In the genomic region with DNA sequence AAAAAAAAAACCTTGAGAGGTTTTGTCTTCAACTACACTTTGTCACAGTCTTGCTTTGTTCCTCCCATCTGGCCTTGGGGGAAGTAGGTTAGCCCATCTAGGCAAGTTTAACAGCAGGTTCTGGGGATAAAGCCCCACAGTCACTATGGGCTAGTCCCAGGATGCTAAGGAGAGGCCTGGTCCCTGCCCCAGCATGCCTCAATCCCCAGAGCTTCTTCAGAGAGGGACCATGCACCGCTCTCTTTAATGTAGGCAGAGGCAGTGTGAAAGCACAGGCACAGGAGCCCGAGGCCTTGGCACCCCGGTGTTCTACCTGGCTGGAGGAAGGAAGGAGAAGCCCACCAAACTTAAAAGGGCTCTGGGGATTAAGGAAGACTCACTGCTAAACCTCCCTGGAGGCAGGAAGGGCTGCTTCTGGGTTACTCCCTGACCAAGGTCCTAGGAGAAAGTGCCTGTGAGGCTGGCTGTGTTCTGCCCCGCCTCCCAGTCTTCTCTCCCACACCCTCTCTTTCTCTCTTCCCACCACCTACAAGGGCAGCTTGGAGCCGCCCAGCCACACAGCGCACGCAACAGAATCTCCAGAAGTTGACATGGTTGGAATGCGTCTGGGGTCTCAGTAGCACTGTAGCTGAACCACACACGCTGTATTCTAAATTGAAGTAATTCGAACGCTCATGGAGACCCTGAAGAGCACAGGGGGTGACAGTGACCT, we compare ENCODE assay signal across 8 mouse cellular contexts.
DNase-seq lines count a peak whose midpoint lies in the region; ATAC-seq lines count a peak whose summit lies in the region.

No protein-coding gene starts in this region.

- H3K4me2 ChIP-seq in forebrain, embryonic 13.5 days, result peak overlapping the region; percentile 75
- H3K4me2 ChIP-seq in neural tube, embryonic 14.5 days (ENCODE audit: low read depth, low read length), result peak overlapping the region; percentile 75

- ATAC-seq in forebrain, embryonic 13.5 days, result peak; percentile 55
- ATAC-seq in neural tube, embryonic 14.5 days (ENCODE audit: low read depth), result peak; percentile 52; the same call in 1 of the 2 replicates

- H3K36me3 ChIP-seq in forebrain, embryonic 13.5 days (ENCODE audit: poor library complexity, severe bottlenecking), result no peaks in the 10 kb centered on the region
- H3K36me3 ChIP-seq in neural tube, embryonic 14.5 days (ENCODE audit: control insufficient read depth, insufficient read depth, low read length), result no peaks in the 10 kb centered on the region

- H3K4me3 ChIP-seq in forebrain, embryonic 13.5 days, result peak overlapping the region; percentile 40
- H3K4me3 ChIP-seq in neural tube, embryonic 14.5 days (ENCODE audit: low read depth, low read length), result peak overlapping the region; percentile 29

- 7% methylated on average over 11 of the region's 11 CpGs for WGBS in forebrain, embryonic 13.5 days
- 10% methylated on average over 11 of the region's 11 CpGs for WGBS in neural tube, embryonic 14.5 days

- peaks cover 22% of the 10 kb centered on the region for H3K27me3 ChIP-seq in forebrain, embryonic 13.5 days
- no peaks in the 10 kb centered on the region for H3K27me3 ChIP-seq in neural tube, embryonic 14.5 days (ENCODE audit: control insufficient read depth, insufficient read depth, low read length)

- no peak overlapping the region for H3K27ac ChIP-seq in forebrain, embryonic 13.5 days
- no peak overlapping the region for H3K27ac ChIP-seq in neural tube, embryonic 14.5 days (ENCODE audit: low read depth, low read length)

- H3K9ac ChIP-seq in forebrain, embryonic 13.5 days, result peak overlapping the region; percentile 21; the same call in 1 of the 2 replicates
- peak overlapping the region; percentile 41; the same call in 1 of the 2 replicates for H3K9ac ChIP-seq in neural tube, embryonic 14.5 days (replicated peaks; ENCODE audit: low read depth, low read length)

- H3K4me1 ChIP-seq in forebrain, embryonic 13.5 days, result peaks cover 22% of the 10 kb centered on the region
- peaks cover 12% of the 10 kb centered on the region; the same call in 1 of the 2 replicates for H3K4me1 ChIP-seq in neural tube, embryonic 14.5 days (ENCODE audit: control insufficient read depth, insufficient read depth, low read length)

- no peaks in the 10 kb centered on the region for H3K9me3 ChIP-seq in forebrain, embryonic 13.5 days (replicated peaks)
- no peaks in the 10 kb centered on the region for H3K9me3 ChIP-seq in neural tube, embryonic 14.5 days (ENCODE audit: control insufficient read depth, low read length)

- peak; percentile 10 to 21 for DNase-seq in cerebellum, adult 18-20 months
- no peak for DNase-seq in cerebellum, adult 11 months
- DNase-seq in adrenal gland, postnatal 10 days, result peak; percentile 32
- DNase-seq in kidney, adult 8-10 months, result peak; percentile 55 to 72
- peak; percentile 65 to 69 for DNase-seq in lung, adult 18-20 months
- no peak for DNase-seq in layer of hippocampus, adult 9-11 months

Comparison
In these comparisons a context has a peak if more than half of its experiments do, and no peak if none do; other contexts are left out.
1. DNase-seq: peak in cerebellum, adult 18-20 months (2 of 2), adrenal gland, postnatal 10 days (single experiment), kidney, adult 8-10 months (2 of 2) and lung, adult 18-20 months (2 of 2); none in cerebellum, adult 11 months (single experiment) and layer of hippocampus, adult 9-11 months (single experiment).